Mouse (Mus musculus) monocyte, adult 2 months (primary cell): Measurements from ENCODE around the gene Dus3l.

ENCODE experiments used
- DNase-seq, 2 experiments: peaks; one replicate each; pipeline ENCODE4 v3.0.0; 2022; ENCODE audit warnings: low spot score in 2 of 2, low read depth in 1 of 2

Dus3l gene

DNA sequence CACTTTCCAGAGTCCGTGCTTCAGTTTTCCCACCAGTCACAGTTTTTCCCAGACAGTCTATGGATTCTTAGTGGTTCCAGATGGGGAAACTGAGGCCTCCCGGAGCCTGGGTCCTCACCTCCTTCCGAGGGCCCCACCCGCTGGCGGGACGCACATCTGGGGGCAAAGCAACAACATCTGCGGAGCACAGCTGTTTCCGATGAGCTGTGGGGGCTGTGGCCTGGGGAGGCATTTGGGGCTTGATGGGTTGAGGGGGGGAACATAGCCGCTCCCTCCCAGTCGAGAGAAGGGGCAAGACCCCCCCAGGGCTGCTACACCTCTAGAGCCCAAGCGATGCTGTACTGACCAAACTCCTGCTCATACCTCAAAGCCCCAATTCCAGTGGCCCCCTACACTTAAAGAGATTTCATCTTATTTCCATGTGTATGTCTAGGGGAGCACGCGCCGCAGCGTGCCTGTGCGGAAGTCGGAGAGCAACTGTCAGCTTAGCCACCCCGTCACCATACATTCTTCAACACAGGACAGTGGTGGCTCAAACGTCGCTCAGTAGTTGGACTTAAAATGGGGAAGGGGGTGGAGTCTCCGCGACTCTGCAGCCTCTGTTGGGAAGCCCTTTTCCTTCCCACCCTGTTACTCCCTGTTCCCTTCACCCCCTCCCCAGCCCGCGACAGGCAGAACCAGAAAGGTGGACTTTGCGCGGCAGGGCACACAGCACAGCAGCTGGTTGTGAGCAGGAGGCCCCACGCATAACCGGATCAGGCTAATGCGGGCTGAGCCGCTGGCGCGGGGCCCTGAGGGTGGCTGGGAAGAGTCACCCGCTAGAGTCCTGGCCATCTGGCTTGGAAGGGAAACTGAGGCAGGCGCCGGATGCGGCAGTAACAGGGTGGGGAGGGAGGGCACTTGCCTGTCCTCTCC is 10.0 kb upstream of the Dus3l start:
- DNase-seq = no peak

DNA sequence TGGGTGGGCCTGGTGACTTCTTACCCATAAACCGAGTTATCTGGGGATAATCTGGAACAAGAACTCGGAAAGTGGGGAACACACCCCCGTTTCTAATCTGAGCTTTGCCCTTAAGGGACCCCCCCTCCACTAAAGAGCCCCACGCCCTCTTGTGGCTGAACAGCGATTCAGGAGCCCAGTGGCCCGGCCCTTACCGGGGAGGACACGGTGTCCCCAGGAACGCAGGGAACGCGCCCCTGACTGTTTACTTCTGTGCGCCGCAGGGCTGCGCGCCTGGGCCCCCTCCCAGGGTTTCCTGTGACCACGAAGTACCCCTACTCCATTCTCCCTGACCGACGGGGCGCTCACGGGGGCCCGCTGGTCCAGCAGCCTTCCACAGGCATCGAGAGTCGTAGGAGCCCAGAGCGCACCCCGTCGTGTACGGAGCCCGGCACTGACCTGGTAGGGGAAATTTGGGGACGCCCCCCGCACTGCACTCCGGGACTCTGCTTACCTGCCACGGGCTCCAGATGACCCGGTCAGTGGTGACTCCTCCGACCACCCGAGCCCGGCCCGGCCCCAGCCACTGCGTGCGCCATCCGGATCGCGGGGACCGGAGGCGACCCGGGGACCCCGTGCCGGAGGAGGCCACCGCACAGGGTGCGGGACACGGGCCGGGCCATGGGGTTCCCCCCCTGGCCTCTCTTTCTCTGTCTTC is 7.7 kb upstream of the Dus3l start:
- DNase-seq = no peak

DNA sequence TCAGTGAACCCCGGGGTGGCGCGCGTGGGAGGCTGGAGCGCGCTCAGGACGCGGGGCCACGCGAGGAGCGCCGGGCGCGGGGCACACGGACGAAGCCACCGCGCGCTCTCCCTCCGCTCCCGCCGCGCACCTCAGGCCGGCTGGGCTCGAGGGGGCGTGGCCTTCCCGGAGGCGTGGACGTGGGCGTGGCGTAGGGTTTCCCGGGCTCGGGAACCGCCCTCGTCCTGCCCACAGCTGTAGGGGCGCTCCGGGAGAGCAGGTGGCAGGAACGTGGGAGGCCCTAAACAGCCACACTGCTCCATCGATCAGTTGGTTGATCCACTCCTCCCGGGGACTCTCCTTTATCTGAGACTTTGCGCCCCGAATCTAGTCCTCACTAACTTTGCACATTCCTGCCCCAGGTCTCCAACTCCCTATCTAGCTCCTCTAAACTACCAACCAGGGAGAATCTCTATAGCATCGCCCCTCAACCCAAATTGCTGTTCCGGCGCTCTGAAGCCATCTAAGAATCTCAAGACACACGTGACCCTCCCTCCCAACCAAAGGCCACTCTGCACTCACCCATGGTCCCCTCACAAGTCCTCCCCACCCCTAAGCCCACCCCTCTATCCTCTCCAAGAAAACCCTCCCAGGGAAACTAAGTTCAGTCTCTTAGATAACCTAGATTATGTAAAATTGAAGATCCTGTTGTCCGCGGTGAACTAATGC is 7.0 kb upstream of the Dus3l start, which contains the start of gene Nrtn:
TSS of gene Nrtn (minus strand) at position 115 of the 708 bp plus-strand sequence.
- DNase-seq = no peak

DNA sequence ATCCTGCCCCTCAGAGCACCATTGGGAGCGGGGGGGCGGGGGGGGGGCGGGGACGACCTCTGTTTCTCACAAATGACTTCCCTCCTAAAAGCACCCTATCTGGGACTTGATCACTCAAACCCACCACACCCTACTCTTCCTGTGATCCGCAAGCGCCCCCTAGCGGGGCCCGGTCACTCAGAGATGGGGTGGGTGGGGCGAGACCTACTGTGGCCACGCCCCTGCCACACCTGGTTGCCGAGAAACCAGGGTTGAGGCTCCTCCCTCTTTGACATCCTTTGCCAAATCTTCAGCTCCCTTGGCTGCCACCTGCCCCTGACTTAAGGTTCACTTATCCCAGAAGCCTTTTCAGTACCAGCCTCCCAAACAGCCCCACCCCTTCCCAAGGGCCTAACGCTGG is 6.4 kb upstream of the Dus3l start:
- peak in 1 of 2 experiments; percentile 37 for DNase-seq

DNA sequence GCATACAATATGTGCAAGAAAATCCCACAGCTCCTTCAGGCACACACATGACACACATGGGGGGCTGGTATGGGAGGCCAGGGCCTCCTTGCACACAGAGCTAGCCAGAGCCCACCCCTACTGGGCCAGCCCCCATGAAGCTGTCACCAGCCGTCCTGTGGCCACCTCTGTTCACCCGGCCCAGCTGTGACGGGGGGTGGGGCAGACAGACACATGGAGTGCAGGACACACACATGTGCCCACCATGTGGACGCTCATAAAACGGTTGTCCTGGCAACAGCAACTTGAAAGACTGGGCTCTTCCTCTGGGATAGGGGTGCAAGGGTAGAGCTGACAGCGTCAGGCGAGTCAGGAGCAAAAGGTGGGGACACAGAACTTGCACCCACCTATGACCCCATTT is 5.3 kb upstream of the Dus3l start:
- DNase-seq = no peak

DNA sequence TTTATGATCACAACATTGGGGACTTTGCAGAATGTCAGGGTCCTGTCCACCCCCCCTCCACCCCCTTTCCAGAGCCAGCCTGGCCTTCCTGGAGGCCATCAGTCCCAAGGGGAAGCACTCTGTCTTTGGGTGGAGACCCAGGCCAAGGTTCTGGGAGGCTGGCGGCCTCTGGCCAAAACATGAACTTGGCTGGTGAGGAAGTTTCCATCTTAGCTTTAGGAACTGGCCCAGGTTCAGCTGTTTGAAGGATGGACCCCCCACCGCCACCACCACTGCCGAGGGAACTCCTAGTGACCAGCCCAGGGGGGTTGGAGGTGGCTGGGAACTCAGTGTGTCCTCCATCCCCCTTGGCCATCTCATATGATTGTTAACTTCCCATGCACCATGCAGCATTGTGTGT is 3.5 kb upstream of the Dus3l start:
- no peak for DNase-seq

DNA sequence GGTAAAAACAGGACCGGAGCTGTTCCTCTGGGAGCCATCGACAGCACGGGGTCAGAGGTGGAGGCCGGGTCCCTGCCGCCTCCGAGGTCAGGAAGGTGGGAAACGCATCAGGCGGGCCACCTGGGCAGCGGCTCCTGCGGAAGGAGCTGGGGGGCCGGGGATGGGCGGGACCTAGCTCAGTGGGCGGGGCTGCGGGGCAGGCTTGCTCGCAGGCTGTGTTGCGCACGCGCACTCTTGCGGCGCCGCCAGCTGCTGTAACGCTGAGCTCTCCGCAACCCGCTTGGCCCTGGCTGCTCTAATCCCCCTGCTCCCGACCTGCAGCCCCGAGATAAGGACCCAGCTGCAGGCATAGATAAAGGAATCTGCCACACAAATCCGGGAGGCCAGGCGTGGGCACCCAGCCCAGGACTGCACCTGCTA is 2.6 kb upstream of the Dus3l start:
- peak in 1 of 2 experiments; percentile 54 for DNase-seq

DNA sequence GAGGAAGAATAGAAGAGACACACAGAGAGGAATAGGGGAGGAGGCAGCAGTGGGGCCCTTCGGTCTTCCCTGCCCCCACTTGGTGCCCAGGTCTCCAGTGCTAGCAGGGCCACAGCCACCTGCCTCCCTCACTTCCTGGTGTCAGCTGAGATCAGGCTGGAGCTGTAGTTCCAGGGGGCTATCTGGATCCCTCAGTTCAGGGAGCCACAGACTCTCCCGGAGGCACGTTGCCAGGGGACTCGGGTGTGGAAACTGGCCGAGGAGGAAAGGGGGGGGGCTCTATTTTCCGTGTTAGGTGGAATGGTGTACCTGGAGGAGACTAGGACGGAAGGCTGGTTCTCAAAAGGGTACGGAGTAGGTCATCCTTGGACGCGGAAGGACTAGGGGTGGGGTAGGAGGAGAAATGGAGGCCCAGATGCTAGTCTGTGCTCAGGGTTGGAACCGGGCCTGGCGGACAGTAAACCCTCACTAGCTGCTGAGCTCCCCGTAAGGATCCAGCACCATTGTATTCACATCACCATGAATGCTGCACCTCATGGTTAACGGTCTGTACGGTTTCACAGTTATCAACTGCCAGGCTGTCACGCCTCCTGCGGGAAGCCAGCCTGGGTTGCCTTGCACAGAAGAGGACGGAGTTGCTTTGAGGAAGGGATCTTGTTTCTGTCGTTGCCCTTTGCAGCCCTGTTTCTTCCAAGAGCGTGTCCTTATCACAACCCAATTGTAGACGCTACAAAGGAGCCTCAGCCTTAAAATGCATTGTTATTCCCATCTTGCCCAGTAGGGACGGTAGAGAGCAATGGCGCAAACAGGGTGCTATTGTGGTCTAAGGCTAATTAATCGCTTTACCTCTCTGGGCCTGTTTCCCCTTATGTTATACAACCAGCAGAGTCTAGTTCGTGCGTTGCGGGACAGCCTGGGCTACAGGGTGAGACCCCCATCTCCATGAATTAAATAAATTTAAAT is 1.5 kb upstream of the Dus3l start:
- peak in 1 of 2 experiments; percentile 50 for DNase-seq

DNA sequence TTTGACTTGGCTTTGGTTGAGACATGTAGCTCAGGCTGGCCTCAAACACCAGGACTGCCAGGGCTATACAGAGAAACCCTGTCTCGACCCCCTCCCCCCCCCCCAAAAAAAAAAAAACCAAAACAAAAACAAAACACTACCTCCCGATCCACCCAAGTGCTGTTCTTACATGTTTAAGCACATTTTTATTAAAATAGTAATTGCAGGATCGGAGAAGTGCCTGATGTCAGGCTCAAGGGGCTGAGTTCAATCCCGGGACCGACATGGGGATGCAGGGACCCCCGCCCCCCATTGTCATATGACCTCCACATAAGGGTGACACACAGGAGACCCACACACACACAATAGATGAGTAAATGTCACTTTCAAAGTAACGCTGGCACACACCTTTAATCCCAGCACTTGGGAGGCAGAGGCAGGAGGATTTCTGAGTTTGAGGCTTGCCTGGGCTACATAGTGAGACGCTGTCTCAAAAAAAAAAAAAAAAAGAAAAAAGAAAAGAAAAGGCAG is 761 bp upstream of the Dus3l start:
- DNase-seq = no peak

DNA sequence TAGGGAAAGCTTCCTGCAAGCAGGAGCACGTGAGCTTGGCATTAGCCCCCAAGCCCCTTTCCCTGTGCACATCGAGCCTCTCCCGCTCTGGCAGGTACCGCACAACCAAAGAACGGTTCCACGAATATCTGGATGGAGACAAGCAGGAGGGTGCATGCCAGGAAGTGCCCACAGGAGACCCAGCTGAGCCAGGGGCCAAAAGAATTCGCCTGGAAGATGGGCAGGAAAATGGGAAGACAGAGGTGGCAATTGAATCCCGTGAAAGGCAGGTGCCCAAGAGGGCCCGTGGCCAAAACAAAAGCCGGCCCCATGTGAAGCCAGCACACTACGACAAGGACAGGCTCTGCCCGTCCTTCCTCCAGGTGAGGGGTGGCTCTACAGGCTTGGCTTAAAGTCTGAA is 874 bp downstream of the Dus3l start:
- no peak for DNase-seq

DNA sequence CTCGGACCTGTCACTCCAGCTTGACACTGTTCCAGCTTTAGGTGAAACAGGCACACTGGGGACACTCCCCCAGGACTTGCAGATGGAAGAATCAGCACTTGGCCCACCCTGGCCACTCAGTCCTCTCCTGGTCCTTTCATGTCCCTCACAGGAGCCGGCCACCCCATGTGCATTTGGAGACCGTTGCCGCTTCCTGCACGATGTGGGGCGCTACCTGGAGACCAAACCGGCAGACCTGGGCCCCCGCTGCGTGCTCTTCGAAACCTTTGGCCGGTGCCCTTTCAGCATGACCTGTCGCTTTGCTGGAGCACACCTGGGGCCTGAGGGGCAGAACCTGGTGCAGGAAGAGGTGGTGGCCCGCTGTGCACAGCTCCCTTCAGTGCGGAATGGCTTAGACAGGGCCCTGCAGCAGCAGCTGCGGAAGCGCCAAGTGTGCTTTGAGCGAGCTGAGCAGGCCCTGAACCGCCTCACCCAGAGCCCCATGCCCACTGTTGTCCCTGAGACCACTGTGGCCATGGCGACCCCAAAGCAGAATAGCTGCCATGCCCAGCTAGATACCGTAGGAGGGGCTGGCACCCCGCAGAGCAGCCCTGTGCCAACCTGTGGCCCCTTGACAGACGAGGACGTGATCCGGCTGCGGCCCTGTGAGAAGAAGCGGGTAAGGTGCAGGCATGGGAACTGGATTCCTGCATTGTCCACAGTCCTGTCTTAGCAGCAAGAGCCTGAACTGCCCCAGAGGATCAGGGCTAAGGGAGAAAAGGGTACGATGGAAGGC is 2.3 kb downstream of the Dus3l start:
- DNase-seq = no peak

DNA sequence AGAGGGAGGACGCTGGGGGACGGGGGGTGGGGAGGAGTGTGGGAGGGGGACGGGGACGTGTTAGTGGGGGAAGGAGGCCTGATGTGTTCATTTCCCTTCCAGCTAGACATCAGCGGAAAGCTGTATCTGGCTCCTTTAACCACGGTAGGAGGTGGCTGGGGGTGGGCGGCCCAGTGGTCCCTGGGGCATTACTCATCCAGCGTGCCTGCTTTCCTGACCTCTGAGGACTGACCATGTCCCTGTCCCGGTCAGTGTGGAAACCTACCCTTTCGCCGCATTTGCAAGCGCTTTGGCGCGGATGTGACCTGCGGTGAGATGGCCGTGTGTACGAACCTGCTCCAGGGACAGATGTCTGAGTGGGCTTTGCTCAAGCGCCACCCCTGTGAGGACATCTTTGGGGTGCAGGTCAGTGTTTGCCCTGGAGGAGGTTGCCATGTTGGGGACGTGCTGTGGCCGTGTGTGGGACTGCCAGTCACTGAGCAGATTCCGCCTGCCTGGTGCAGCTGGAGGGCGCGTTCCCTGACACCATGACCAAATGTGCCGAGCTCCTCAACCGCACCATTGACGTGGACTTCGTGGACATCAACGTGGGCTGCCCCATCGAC is 3.1 kb downstream of the Dus3l start:
- DNase-seq = no peak

DNA sequence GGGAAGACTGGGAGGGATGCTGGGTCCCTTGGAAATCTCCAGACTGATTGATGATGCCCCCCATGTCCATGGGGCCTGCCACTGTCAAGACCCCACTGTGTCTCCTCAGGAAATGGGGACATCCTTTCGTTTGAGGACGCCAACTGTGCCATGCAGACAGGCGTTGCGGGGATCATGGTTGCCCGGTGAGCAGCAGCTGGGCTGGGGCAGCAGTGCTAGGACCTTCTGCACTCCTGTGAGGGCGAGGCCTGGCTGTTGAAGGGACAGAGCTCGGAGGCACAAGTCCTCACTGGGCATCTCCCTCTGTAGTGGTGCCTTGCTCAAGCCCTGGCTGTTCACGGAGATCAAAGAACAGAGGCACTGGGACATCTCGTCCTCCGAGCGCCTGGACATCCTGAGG is 4.4 kb downstream of the Dus3l start:
- DNase-seq = no peak

DNA sequence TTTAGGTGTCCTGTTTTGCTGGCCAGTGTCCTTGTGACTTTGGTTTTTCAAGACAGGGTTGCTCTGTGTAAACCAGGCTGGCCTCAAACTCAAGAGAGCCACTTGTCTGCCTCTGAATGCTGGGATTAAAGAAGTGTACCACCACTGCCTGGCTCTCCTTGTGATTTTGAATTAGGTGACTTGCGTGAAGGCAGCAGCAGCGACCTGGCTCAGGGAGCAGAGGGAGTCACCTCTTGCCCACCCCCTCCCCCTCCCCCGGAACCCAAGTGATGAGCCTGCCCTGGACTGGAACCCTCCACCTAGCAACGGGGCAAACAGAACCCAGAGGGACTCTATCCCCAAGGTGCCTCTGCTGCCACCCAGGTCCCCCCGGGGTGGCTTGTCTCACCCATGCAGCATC is 5.4 kb downstream of the Dus3l start, which contains the start of gene Prr22:
TSS of gene Prr22 (plus strand) at position 301 of the 400 bp plus-strand sequence.
- DNase-seq = no peak

DNA sequence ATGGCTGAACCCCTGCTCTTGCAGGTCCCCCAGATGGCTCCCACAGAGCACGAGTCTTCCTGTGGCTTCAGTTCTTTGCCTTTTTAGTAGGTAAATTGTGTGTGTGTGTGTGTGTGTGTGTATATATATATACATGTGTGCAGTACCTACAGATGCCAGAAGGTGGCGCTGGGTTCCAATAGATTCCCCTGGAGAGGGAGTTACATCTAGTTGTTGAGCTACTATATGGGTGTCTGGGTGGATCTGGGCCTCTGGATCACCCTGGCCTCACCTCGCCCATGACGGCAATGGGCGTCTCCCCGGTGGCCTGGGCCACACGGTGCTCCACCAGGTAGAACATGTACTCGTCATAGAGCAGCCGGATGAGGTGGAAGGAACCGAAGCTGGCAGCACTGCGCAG is 13.0 kb downstream of the Dus3l start:
- no peak for DNase-seq

DNA sequence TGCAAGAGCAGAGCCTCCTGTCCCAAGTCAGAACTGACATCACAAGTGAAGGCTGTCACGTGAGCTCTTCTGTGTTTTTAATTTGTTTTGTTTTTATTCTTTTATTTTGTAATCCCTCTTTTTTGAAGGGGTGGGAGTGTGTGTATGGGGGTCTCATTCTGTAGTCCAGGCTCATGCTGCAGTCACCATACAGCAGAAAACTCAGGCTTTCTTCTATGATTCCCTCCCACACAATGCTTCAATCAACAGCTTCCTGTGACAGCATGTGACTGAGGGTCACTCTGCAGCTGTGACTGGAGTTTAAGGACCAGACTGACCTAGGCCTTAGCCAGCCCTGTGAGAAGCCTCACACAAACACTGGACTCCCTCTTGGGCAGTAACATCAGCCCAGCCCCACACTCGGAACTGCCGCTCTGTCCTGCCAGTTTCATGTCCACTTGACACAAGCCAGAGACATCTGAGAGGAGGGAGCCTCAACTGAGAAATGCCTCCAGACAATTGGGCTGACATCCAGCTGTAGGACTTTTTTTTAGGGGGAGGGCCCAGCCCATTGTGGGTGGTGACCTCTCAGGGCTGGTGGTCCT is 14.3 kb downstream of the Dus3l start:
- no peak for DNase-seq

DNA sequence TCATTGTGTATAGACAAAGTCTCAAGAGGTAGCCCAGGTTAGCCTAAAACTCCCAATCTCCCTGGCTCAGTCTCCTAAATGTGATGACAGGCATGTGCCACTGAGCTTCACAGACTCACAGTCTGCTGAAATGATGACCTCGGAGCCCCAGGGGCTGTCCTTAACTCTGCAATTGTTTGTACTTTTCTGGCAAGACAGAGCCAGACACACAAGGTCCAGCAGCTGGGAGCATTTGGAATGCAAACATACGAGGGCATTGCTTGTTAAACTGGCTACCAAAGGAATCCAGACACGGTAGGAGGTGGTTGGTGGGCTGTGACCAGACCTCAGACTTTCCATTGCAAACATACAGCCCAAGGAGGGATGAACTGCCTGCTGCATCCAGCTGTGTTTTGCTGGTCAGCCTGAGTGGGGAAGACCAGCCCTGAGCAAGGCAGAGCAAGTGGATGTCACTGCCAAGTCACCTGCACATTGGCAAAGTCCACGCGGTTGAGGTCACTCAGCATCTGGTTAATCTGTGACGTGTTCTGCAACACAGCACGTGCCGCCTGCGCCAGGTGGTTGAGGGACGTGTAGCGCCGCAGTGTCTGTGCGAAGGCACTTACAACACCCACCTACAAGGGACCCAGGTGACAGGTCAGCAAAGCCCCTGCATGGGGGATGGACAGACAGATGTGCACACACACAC is 15.9 kb downstream of the Dus3l start:
- no peak for DNase-seq

DNA sequence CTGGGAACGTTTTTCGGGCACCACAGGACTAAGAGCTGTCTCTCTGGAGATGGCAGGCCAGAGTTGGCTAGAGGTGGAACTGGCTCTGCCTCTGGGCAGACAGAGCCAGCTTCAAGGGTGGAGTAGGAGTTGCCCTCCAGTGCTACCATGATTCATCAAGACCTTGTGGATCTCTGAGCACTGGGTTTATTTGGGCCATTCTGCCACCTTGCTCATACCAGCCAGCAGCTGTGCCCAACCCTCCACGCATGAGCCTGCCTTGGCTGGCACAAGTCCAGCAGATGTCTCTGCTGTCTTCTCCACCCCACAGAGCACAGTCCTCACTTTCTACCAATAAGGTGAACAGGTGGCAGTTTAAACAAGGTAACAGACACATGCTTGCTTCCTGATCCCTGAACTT is 24.3 kb downstream of the Dus3l start:
- no peak for DNase-seq
